In the genomic region with DNA sequence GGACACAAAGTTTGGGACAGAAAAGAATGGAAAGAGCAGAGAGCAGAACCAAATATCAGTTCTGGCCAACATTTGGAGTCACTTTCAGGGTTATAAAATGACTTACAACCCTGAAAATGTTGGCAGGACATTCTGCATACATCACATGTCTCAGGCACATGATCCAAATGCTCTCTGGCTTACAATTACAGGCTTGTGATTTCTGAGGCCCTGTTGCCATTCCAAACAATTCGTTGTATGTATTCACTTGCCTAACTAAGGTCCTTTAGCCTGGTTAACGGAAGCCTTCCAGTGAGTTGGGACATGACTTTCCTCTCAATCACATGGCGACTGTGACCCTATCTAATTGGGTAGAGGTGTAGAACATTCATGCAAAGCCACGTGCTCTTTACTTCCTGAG, we compare ENCODE assay signal across 11 mouse cellular contexts.
A peak's percentile ranks its signal among the peaks of the same experiment; 100 is the strongest.
DNase-seq lines count a peak whose midpoint lies in the region; ATAC-seq lines count a peak whose summit lies in the region.
"Had no signal": no experiment of that assay in that cellular context is flagged by ENCODE, and none has a peak within 500 bp of the region (broad histone marks: within the 10 kb centered on the region; RNA-seq: fewer than 3 reads in every experiment).

No protein-coding gene starts in this region.

- 76% methylated on average over 4 of the region's 4 CpGs for WGBS in heart, embryonic 11.5 days (ENCODE audit: insufficient replicate concordance)
- 85% methylated on average over 4 of the region's 4 CpGs for WGBS in midbrain, embryonic 11.5 days

- no peak for ATAC-seq in heart, embryonic 11.5 days (replicated peaks; ENCODE audit: insufficient number of reproducible peaks, low FRiP score, low TSS enrichment)
- no peak for ATAC-seq in midbrain, embryonic 11.5 days (ENCODE audit: low FRiP score)

- no peaks in the 10 kb centered on the region for H3K27me3 ChIP-seq in heart, embryonic 11.5 days (ENCODE audit: control insufficient read depth, insufficient read depth, low read length)
- no peaks in the 10 kb centered on the region for H3K27me3 ChIP-seq in midbrain, embryonic 11.5 days (ENCODE audit: control insufficient read depth, insufficient read depth, low read length)
- H3K27me3 ChIP-seq: liver, embryonic 13.5 days had no signal

- H3K27ac ChIP-seq in heart, embryonic 11.5 days (ENCODE audit: low read depth, low read length), result no peak overlapping the region
- no peak overlapping the region for H3K27ac ChIP-seq in midbrain, embryonic 11.5 days (ENCODE audit: low read depth, low read length)
- H3K27ac ChIP-seq: liver, embryonic 13.5 days had no signal

- DNase-seq in heart, adult 11 months, result peak; percentile 98
- DNase-seq in lung, adult 18-20 months, result peak; percentile 8 to 38
- no peak for DNase-seq in lung, postnatal 4 days
- peak; percentile 9 to 26 for DNase-seq in gastrocnemius, adult 8-10 months (ENCODE audit: low spot score in 2 of 2)
- peak; percentile 48 for DNase-seq in lung, postnatal 25 days (ENCODE audit: low spot score)
- DNase-seq in frontal cortex, postnatal 14 days (ENCODE audit: low spot score in 2 of 2), result no peak
- DNase-seq in midbrain, embryonic 11.5 days (ENCODE audit: low spot score, missing footprints), result no peak
- DNase-seq: layer of hippocampus, postnatal 36 days; liver, embryonic 13.5 days; thymus, adult 18-20 months had no signal

- no peaks in the 10 kb centered on the region for H3K36me3 ChIP-seq in heart, embryonic 11.5 days (ENCODE audit: control insufficient read depth, insufficient read depth, low read length)
- no peaks in the 10 kb centered on the region for H3K36me3 ChIP-seq in midbrain, embryonic 11.5 days (ENCODE audit: control insufficient read depth, insufficient read depth, low read length)
- H3K36me3 ChIP-seq: liver, embryonic 13.5 days had no signal

- H3K9me3 ChIP-seq in heart, embryonic 11.5 days (replicated peaks; ENCODE audit: control insufficient read depth, low read length), result no peaks in the 10 kb centered on the region
- no peaks in the 10 kb centered on the region for H3K9me3 ChIP-seq in midbrain, embryonic 11.5 days (ENCODE audit: control insufficient read depth, low read length)
- H3K9me3 ChIP-seq: liver, embryonic 13.5 days had no signal

- H3K9ac ChIP-seq in heart, embryonic 11.5 days (ENCODE audit: low read depth, low read length), result no peak overlapping the region
- H3K9ac ChIP-seq in midbrain, embryonic 11.5 days (ENCODE audit: low read length), result no peak overlapping the region
- H3K9ac ChIP-seq: liver, embryonic 13.5 days had no signal

- H3K4me2 ChIP-seq in heart, embryonic 11.5 days, result no peak overlapping the region
- no peak overlapping the region for H3K4me2 ChIP-seq in midbrain, embryonic 11.5 days
- H3K4me2 ChIP-seq: liver, embryonic 13.5 days had no signal

- no peak overlapping the region for H3K4me3 ChIP-seq in heart, embryonic 11.5 days (ENCODE audit: low read depth, low read length)
- H3K4me3 ChIP-seq in midbrain, embryonic 11.5 days (ENCODE audit: low read depth, low read length), result no peak overlapping the region
- H3K4me3 ChIP-seq: liver, embryonic 13.5 days had no signal

- H3K4me1 ChIP-seq in heart, embryonic 11.5 days (ENCODE audit: control insufficient read depth, insufficient read depth, low read length), result no peaks in the 10 kb centered on the region
- H3K4me1 ChIP-seq in midbrain, embryonic 11.5 days (ENCODE audit: control insufficient read depth, insufficient read depth, low read length), result no peaks in the 10 kb centered on the region
- H3K4me1 ChIP-seq: liver, embryonic 13.5 days had no signal

Comparison
In these comparisons a context has a peak if more than half of its experiments do, and no peak if none do; other contexts are left out.
1. DNase-seq: peak in heart, adult 11 months (single experiment), lung, adult 18-20 months (2 of 2), gastrocnemius, adult 8-10 months (2 of 2) and lung, postnatal 25 days (single experiment); none in lung, postnatal 4 days (0 of 2), frontal cortex, postnatal 14 days (0 of 2) and midbrain, embryonic 11.5 days (single experiment).